Mouse (Mus musculus) CH12.LX (cell line): ENCODE data around the gene Phrf1.

Source experiments
- CHD1 ChIP-seq: IDR thresholded peaks from 2 replicates; pipeline ENCODE4 v1.6.1; 2012; ENCODE audit warnings: low read depth, low read length, improper control_type of control experiment, inconsistent platforms
- CTCF ChIP-seq, 2 experiments: IDR thresholded peaks in 1 of 2; conservative IDR thresholded peaks in 1 of 2; 2 replicates each; pipeline ENCODE4 v1.5.1; 2011 to 2012; ENCODE audit warnings: low read depth in 2 of 2, low read length in 2 of 2, improper control_type of control experiment in 1 of 2, inconsistent platforms in 1 of 2, mild to moderate bottlenecking in 1 of 2, moderate library complexity in 1 of 2
- ETS1 ChIP-seq: conservative IDR thresholded peaks from 2 replicates; pipeline ENCODE4 v1.6.1; 2012; ENCODE audit warnings: low read depth, mild to moderate bottlenecking, inconsistent platforms, low read length, improper control_type of control experiment, moderate library complexity
- MAZ ChIP-seq: IDR thresholded peaks from 2 replicates; pipeline ENCODE4 v1.6.1; 2012; ENCODE audit warnings: low read depth, mild to moderate bottlenecking, inconsistent platforms, low read length, improper control_type of control experiment, moderate library complexity
- USF2 ChIP-seq: conservative IDR thresholded peaks from 2 replicates; pipeline ENCODE4 v1.6.1; 2011; ENCODE audit warnings: low read depth, low read length, improper control_type of control experiment
- ZC3H11A ChIP-seq: IDR thresholded peaks from 2 replicates; pipeline ENCODE4 v1.6.1; 2012; ENCODE audit warnings: low read depth, mild to moderate bottlenecking, inconsistent platforms, low read length, improper control_type of control experiment
- ZNF384 ChIP-seq: IDR thresholded peaks from 2 replicates; pipeline ENCODE4 v1.6.1; 2012; ENCODE audit warnings: low read depth, low read length, improper control_type of control experiment, inconsistent platforms

GRCm38 (mm10) chr7:141227796-141228195 is 788 bp upstream of the Phrf1 start:
- TF ChIP-seq MAZ, result no peak
- TF ChIP-seq USF2, result no peak
- TF ChIP-seq CTCF (conservative IDR thresholded peaks at IDR 0.05 in 1 of 2, IDR thresholded peaks at IDR 0.05 in 1 of 2; ENCODE audit: low read depth in 2 of 2, low read length in 2 of 2), result no peak
- no peak for TF ChIP-seq ZC3H11A
- TF ChIP-seq ZNF384, result no peak
- TF ChIP-seq ETS1, result no peak
- no peak for TF ChIP-seq CHD1
